Mouse (Mus musculus) cerebellum, postnatal 14 days (tissue): ENCODE measurements around the gene Kcnk10.

Experiments used
- DNase-seq, 2 experiments: peaks; one replicate each; pipeline ENCODE4 v3.0.0; 2021; ENCODE audit warnings: mixed read lengths in 2 of 2

The Kcnk10 gene

GRCm38 (mm10) chr12:98406598-98406997 is 171.5 kb downstream of the Kcnk10 start:
- DNase-seq, result no peak

- DNase-seq, result no peak
These were observed 172.0 kb downstream of the Kcnk10 start for GRCm38 (mm10) chr12:98406076-98406475.

- DNase-seq, result no peak
These were observed 181.5 kb downstream of the Kcnk10 start for GRCm38 (mm10) chr12:98396586-98396985.

DNA sequence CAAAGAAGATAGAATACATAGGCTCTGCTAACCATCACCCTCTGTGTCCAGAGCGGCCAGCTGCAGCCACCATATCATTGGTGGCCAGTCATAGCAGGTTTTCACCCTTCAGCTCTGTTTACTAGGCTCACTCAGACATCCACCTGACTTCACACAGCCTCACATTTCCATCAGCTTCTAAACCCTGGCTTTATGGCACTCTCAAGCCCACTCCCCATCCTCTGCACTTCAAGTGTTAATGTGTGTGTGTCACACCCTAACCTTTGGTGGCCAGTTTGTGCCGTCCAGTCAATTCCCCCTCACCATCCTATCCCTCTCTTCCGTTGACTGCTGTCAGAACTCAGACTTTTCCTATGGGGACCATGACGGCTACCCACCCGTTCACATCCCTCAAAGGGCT is 184.0 kb downstream of the Kcnk10 start:
- no peak for DNase-seq

DNA sequence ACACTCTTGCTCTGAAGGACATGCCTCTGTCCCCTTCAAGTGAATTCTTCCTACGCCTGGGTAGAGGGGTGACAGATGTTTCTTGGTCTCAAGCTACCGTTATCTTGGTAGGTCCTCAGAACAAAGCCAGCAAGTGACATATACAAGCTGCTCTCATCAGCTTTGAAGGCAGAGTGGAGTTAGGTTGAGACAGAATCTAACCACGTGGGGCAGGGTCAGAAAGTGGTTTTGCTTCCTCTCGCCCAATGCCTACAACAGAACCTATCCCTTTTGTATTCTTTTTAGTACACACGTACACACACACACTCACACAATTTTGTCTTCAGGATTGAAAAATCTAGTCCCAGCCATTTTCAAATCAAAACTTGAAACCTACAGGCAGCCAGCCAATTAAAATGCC is 186.8 kb downstream of the Kcnk10 start:
- no peak for DNase-seq

- DNase-seq, result no peak
These were observed 188.5 kb downstream of the Kcnk10 start for GRCm38 (mm10) chr12:98389618-98390017.
